Mouse (Mus musculus): Measurements from ENCODE around the gene Asprv1.

Asprv1 gene

DNA sequence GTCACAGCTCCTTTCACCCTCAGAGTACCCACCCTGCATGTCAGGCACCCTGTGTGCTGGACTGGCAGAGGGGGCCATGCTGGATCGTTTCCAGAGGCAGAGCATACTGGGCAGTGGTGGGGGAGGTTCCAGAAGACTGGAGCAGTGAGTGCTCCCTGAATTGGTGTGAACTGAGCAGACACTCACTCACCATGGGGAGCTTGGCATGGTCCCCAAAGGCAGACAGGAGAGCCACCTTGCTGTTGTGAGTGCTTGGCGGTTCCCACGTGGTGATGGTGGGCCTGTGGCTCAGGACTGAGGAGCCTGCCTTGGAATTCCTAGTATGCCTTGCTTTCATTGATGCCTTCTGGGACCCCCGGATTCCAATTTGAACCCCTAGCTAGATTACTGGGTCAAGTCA is 4.8 kb upstream of the Asprv1 start:
- peak in 1 of 2 experiments; percentile 13 for DNase-seq

DNA sequence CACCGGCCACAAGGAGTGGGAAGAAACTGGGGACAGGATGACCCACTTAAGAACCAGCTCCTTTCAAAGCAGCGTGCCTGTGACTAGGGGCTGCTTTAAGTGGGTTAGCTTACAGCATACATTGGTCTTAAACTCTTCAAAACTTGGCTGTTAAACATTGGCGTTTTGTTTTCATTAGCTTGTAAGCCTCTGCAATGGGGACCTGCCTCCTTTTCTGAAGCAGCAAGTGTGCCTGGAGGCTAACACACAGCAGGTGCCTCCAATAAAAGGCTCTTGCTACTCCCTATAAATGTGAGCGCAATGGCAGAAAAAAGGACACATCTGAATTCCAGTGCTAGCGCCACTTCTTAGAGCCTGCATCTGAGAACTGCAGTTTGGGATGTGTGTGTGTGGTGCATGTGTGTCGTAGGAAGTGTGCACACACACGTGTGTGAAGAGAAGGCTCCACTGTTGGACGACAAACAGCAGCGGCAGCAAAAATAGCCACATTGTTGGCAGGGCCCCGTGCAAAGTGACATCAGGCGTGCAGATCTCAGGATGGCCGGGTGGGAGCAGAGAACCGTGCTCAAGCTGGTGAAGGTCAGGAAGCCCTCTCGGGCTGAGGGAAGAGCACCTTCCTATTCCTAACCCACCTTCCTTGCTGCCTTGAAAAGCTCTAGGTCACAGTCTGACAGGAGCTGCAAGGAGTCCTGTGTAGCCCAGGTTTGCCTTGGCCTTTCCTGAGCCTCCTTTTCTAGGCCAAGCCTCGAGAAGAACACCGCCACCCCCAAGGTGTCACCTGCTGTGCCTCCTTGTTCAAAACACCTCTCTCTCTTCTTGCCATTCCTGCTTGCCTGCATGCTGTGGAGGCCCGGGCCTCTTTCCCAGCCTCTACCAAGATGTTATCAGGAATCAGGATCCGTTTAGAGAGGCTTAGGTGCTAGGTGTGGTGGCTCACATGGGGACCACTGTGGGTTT is 3.6 kb upstream of the Asprv1 start:
- peak in 1 of 2 experiments; percentile 8 for DNase-seq

DNA sequence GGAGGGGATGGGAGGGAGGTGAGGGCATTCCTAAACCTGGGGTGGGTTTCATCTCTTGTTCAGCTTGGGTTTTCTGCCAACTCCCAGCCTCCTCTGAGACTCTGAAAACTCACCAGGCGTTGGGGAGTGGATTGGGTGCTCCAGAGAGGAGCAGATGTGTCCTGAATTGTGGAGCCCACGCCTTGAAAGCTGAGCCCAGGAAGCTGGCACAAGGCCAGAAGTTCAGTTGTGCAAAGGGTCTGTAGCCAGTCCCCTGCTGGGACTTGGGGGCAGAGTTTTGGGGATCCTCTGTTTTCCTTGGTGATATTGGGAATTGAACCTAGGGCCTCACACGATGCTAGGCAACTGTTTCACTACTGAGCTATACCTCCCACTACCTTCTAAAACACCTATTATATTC is 2.2 kb downstream of the Asprv1 start:
- DNase-seq, result no peak

- DNase-seq, result no peak
These were observed 8.5 kb downstream of the Asprv1 start for GRCm38 (mm10) chr6:86636495-86636894.

- DNase-seq, result no peak
These were observed 9.3 kb downstream of the Asprv1 start for GRCm38 (mm10) chr6:86637171-86637835.

- no peak for DNase-seq
These were observed 9.9 kb downstream of the Asprv1 start for GRCm38 (mm10) chr6:86637860-86638259.

DNA sequence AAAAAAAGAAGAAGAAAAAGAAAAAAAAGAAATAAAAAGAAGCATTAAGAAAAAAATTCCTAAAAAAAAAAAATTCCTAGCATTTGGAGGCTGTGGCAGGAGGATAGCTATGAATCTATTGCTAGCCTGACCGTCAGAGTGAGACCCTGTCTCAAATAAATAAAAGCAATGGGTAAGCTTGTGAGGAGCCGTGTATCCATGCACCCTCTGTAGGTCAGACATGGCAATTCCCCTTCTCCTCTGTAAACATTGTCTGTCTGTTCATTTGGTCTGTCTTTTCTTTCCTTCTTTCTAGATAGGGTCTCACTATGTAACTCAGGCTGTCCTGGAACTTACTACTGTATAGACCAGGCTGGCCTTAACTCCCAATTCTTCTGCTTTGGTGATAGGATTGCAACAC is 10.5 kb downstream of the Asprv1 start:
- no peak for DNase-seq

GRCm38 (mm10) chr6:86639180-86640160 is 11.5 kb downstream of the Asprv1 start:
- DNase-seq, result no peak

GRCm38 (mm10) chr6:86640161-86640560 is 12.2 kb downstream of the Asprv1 start:
- no peak for DNase-seq

- no peak for DNase-seq
These were observed 12.8 kb downstream of the Asprv1 start for GRCm38 (mm10) chr6:86640776-86641175.

DNA sequence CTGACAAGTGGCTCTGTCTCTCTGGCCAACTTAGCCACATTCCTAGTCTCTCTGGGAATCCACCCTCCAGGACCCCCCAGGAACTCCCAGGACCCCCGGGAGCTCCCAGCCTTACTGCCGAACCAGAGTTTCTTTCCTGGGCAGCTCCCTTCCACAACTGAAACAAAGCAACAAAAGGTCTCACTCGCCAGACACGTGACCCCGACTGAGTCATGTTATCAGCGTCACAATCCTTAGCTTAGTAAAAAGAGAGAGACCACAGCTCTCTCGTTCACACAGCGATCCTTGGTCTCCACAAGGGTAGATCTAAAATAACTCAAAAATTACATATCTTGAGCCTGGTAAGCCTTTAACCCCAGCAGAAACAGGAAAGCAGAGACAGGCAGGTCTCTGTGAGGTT is 13.8 kb downstream of the Asprv1 start:
- DNase-seq, result no peak

DNA sequence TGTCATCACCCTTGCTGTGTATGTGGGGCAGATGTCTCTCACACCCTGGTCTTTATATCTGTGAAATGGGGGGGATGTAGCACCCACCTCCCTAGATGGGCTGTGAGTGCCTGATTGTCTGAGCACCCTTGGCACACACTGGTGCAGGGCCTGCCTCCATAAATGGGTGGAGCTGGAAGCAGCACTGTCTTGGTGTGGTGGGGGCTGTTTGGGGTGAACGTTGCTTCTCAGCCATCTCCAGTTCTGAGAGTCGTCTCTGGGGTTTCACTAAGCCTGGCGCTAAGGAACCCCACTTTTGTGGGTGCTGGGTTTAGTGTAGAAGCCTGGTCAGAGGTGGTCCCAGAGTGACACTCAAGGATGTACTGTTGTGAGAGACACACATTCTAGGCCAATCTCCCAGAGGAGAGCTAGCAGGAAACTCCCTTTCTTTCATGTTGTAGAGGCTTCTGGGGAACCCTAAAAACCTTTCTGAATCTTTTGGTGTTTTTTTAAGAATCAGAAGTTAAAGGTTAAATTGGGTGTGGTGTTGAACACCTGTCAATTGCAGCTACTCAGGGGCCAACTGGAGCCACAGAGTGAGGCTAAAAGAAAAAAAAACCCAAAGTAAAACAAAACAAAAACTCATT is 16.9 kb downstream of the Asprv1 start:
- no peak for DNase-seq

GRCm38 (mm10) chr6:86645551-86645950 is 17.6 kb downstream of the Asprv1 start:
- DNase-seq, result no peak

- DNase-seq, result no peak
These were observed 18.2 kb downstream of the Asprv1 start for GRCm38 (mm10) chr6:86646143-86646542.

- DNase-seq, result no peak
These were observed 25.1 kb downstream of the Asprv1 start for GRCm38 (mm10) chr6:86653026-86653425.

GRCm38 (mm10) chr6:86654270-86654916 is 26.4 kb downstream of the Asprv1 start:
- DNase-seq, result peak in 1 of 2 experiments; percentile 46

GRCm38 (mm10) chr6:86658501-86658900 is 30.5 kb downstream of the Asprv1 start:
- DNase-seq, result no peak

DNA sequence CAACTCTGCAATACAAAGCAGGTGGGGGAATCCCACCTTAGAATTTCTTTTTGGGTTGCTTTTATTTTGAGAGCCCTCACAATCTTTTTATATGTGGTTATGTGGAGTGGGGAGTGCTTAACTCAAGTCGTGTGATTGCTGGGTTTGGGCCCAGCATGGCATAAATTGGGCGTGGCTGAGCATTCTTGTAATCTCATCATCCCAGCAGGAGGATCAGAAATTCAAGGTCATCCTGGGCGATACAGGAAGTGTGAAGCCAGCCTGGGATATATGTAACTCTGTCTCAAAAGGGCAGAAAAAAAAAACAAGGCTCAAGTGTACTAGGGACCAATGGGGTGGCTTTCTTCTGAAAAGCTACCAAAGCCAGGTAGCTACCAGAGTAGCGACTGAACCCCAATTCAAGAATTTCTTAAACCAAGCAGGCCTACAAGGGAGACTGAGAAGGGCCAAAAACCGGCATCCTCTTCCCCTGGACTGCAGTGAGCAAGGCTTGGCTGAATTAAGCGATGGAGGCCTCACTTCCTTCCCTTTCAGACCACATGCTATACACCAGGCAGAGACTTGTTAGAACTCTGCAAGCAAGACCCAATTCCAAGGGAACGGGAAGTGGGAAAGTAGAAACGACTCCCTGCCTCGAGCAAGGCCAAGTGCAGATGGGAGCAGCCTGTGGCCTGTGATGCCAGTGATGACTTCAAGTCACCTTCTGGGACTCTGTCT is 32.4 kb downstream of the Asprv1 start:
- DNase-seq, result no peak

DNA sequence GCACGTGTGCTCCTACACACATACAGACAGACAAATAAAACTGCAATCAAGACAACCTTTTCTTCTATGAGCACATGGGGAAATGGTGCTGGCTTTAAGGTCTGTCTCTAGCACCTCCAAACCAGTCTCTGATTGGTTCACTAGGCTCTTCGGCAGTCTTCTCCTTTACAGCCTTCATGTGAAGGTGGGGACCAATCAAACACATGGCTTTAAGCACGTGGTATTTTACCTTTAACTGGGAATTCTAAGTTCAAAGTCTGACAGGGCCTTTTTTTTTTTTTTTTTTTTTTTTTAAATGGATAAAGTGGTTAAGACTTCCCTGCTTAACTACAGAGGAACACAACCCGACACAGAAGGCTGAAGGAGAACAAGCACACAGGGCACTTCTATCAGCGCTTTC is 37.1 kb downstream of the Asprv1 start:
- DNase-seq, result no peak

DNA sequence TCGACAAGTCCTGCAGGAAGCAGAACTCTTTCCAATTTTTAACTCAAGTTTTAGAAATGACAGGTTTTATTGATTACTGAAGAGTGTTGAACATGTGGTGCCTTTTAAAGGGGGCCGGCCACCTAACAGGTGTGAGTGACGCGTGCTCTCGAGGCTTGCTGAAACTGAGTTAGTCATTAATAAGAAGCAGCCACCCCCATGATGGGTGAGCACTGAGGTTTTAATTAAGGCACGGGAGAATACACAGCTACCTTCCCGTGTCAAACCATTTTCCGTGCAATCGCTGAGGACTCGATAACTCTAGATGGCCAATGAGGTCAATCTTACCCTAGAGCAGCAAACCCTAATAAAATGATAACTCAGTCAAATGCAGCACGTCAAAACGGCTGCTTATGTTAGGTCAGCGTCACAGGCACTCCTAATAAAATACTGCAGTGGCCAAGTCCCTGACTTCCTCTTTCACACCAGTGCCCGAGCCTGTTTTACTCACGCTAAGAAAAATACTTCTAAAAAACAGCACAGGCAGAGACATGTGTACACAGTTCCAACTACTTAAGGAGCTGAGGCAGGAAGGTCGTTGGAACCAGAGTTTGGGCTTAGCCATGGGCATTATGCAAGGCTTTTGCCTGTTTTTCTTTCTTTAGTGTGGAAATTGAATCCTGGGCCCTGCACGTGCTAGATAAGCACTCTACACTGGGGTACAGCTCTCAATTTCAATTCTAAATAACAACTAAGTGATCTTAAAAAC is 37.8 kb downstream of the Asprv1 start:
- DNase-seq, result peak in 1 of 2 experiments; percentile 14

Measured in kidney, postnatal 4 days (tissue).